In the genomic region with DNA sequence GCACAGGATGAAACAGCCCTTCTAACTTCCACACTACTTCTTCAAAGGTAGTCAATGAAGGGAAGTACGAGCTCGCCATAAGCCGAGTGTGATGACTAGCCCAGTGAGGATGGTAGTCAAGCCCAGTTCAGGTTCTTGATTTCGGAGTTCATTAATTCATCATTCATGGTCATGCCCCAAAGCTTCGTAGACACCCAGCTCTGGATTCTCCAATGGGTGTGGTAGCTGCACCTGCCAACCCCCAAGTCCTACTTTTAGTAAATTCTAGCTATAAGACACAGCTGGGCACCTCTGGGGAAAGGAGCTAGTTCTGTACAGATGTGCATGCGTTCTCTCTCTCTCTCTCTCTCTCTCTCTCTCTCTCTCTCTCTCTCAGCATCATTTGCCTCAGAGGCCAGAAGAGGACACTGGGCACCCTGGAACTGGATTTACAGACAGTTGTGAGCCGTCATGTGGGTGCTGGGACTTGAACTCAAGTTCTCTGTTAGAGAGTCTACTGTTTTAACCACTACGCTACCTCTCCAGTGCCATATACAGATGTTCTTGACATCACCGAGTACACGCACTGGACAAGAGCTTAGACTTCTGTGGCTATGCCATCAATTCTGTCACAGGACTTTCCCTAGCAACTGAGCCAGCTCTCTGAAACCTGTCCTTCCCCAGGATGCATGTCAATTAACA, we compare ENCODE assay signal across 23 mouse cellular contexts.
DNase-seq lines count a peak whose midpoint lies in the region; ATAC-seq and TF ChIP-seq lines count a peak whose summit lies in the region.
"Had no signal": no experiment of that assay in that cellular context is flagged by ENCODE, and none has a peak within 500 bp of the region (broad histone marks: within the 10 kb centered on the region; RNA-seq: fewer than 3 reads in every experiment).

No protein-coding gene starts in this region.

- 85% methylated on average over 10 of the region's 10 CpGs for WGBS in heart, embryonic 13.5 days
- 75% methylated on average over 10 of the region's 10 CpGs for WGBS in bone marrow, adult 2 months
- WGBS in macrophage (ENCODE audit: missing documents), result 73% methylated on average over 10 of the region's 10 CpGs

- no peak overlapping the region for H3K4me3 ChIP-seq in gastrocnemius, adult 2 months
- H3K4me3 ChIP-seq in heart, embryonic 13.5 days, result no peak overlapping the region
- H3K4me3 ChIP-seq in bone marrow, adult 2 months (replicated peaks; ENCODE audit: control insufficient read depth, low read depth, low read length), result no peak overlapping the region
- no peak overlapping the region for H3K4me3 ChIP-seq in macrophage (ENCODE audit: inconsistent target)
- H3K4me3 ChIP-seq: embryonic facial prominence, embryonic 15.5 days; erythroblast, embryonic 14.5 days; forebrain, embryonic 10.5 days; heart, embryonic 15.5 days; hindbrain, embryonic 13.5 days; intestine, embryonic 15.5 days had no signal

- H3K9ac ChIP-seq in heart, embryonic 13.5 days, result no peak overlapping the region
- H3K9ac ChIP-seq: embryonic facial prominence, embryonic 15.5 days; heart, embryonic 15.5 days; hindbrain, embryonic 13.5 days; intestine, embryonic 15.5 days had no signal

- H3K79me2 ChIP-seq in macrophage (ENCODE audit: inconsistent target), result peaks cover 67% of the 10 kb centered on the region

- peak; percentile 12 for DNase-seq in gastrocnemius, adult 2 months
- DNase-seq in gastrocnemius, postnatal 14 days, result no peak
- no peak for DNase-seq in heart, postnatal 36 days
- no peak for DNase-seq in ovary, postnatal 36 days (ENCODE audit: low spot score)
- no peak for DNase-seq in urinary bladder, postnatal 14 days (ENCODE audit: low spot score)
- DNase-seq: adrenal gland, adult 2 months; adrenal gland, postnatal 25 days; cerebellum, adult 11 months; cerebellum, adult 8-10 months; cerebellum, postnatal 14 days; embryo, embryonic 11 days; kidney, adult 18-20 months had no signal

- no peaks in the 10 kb centered on the region for H3K9me3 ChIP-seq in heart, embryonic 13.5 days
- H3K9me3 ChIP-seq: embryonic facial prominence, embryonic 15.5 days; forebrain, embryonic 10.5 days; heart, embryonic 15.5 days; hindbrain, embryonic 13.5 days; intestine, embryonic 15.5 days had no signal

- no peaks in the 10 kb centered on the region for H3K27me3 ChIP-seq in heart, embryonic 13.5 days (replicated peaks)
- H3K27me3 ChIP-seq: embryonic facial prominence, embryonic 15.5 days; heart, embryonic 15.5 days; hindbrain, embryonic 13.5 days; intestine, embryonic 15.5 days had no signal

- H3K27ac ChIP-seq in gastrocnemius, adult 2 months, result peak overlapping the region; percentile 55
- H3K27ac ChIP-seq in heart, embryonic 13.5 days (replicated peaks), result peak overlapping the region; percentile 81; the same call in 1 of the 2 replicates
- peak overlapping the region; percentile 43; the same call in 1 of the 2 replicates for H3K27ac ChIP-seq in bone marrow, adult 2 months (ENCODE audit: control insufficient read depth, insufficient read depth, low read depth, low read length, poor library complexity)
- peak overlapping the region; percentile 84 for H3K27ac ChIP-seq in macrophage
- H3K27ac ChIP-seq: embryonic facial prominence, embryonic 15.5 days; forebrain, embryonic 10.5 days; hindbrain, embryonic 13.5 days; hindbrain, postnatal 0 days had no signal

- no peak for ATAC-seq in heart, embryonic 13.5 days (ENCODE audit: extremely low read depth, insufficient number of reproducible peaks, low FRiP score, low TSS enrichment)
- ATAC-seq: forebrain, embryonic 14.5 days; hindbrain, postnatal 0 days had no signal

- H3K4me2 ChIP-seq in heart, embryonic 13.5 days, result no peak overlapping the region
- H3K4me2 ChIP-seq: embryonic facial prominence, embryonic 15.5 days; heart, embryonic 15.5 days; hindbrain, embryonic 13.5 days; intestine, embryonic 15.5 days had no signal

- intact Hi-C loops in gastrocnemius, adult 2 months (cut with DNase I), result no loop called here
- intact Hi-C loops in gastrocnemius, postnatal 14 days (cut with DNase I; ENCODE audit: low total_unique reads), result no loop called here
- intact Hi-C loops in heart, postnatal 36 days (cut with DNase I), result no loop called here

- no peak for TF ChIP-seq POLR2A in bone marrow, adult 2 months (IDR thresholded peaks at IDR 0.05; ENCODE audit: borderline replicate concordance, control insufficient read depth, low read depth, low read length)

- H3K4me1 ChIP-seq in heart, embryonic 13.5 days, result peaks cover 82% of the 10 kb centered on the region
- peaks cover 22% of the 10 kb centered on the region for H3K4me1 ChIP-seq in bone marrow, adult 2 months (ENCODE audit: control insufficient read depth, insufficient read depth, low read length)

- TF ChIP-seq CTCF in gastrocnemius, adult 2 months (IDR thresholded peaks at IDR 0.05), result no peak
- TF ChIP-seq CTCF in bone marrow, adult 2 months (IDR thresholded peaks at IDR 0.05; ENCODE audit: control insufficient read depth, insufficient read depth, low read length), result no peak

- H3K36me3 ChIP-seq in heart, embryonic 13.5 days, result no peaks in the 10 kb centered on the region
- no peaks in the 10 kb centered on the region for H3K36me3 ChIP-seq in macrophage (ENCODE audit: inconsistent target)
- H3K36me3 ChIP-seq: embryonic facial prominence, embryonic 15.5 days; forebrain, embryonic 10.5 days; heart, embryonic 15.5 days; hindbrain, embryonic 13.5 days; intestine, embryonic 15.5 days had no signal
